Mouse (Mus musculus): Measurements from ENCODE around the gene Sox5. TPM values are rescaled to one million over a fixed set of nuclear protein-coding genes. Genes with fewer than 3 reads are reported as not detected.

The Sox5 gene
- total and polyA plus RNA-seq, 2 experiments from 2014 or later, result 2.1 to 3.2 TPM

DNA sequence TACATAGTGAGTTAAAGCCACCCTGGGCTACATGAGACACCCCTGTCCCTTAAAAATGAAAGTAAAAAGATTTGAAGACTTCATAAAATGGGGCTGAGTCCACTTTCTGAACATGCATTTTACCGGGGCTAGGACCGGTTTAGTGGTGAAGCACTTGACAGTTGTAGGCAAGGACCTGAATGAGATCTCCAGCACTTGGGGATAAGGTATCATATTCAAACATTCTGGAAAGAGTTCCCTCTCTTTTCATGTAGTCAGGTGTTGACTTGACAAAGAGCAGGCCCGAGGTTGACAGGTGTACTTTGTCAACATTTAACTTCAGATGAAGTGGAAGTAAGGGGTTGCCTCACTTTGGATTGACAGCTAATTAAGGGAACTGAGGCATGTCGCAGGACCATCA is 458.4 kb downstream of the Sox5 start:
- no peak for TF ChIP-seq CTCF (IDR thresholded peaks at IDR 0.05; ENCODE audit: low read depth)
- TF ChIP-seq EP300 (IDR thresholded peaks at IDR 0.05; ENCODE audit: low read depth), result no peak
- Histone ChIP-seq H3K9ac (replicated peaks; ENCODE audit: low read depth, low read length) (no peak overlapping the region), H3K27me3 (ENCODE audit: control insufficient read depth, insufficient read depth, low read length) (no peaks in the 10 kb centered on the region), H3K4me3 (ENCODE audit: low read depth, low read length) (no peak overlapping the region), H3K4me2 (ENCODE audit: low read depth, low read length) (no peak overlapping the region), H3K27ac (ENCODE audit: low read depth) (no peak overlapping the region), H3K36me3 (replicated peaks; ENCODE audit: control insufficient read depth, insufficient read depth, low read length) (no peaks in the 10 kb centered on the region), H3K4me1 (ENCODE audit: control insufficient read depth, insufficient read depth) (no peaks in the 10 kb centered on the region; the same call in 1 of the 2 replicates), H3K9me3 (replicated peaks; ENCODE audit: control insufficient read depth, low read length) (no peaks in the 10 kb centered on the region)
- DNase-seq (ENCODE audit: low spot score) (no peak), ATAC-seq (ENCODE audit: insufficient read depth, low read depth) (no peak)
- WGBS, result 24% methylated on average over 4 of the region's 4 CpGs

- no peak for ATAC-seq (ENCODE audit: insufficient read depth, low read depth)
These were observed 459.3 kb downstream of the Sox5 start for GRCm38 (mm10) chr6:144322297-144323047.

GRCm38 (mm10) chr6:144320327-144320726 is 461.4 kb downstream of the Sox5 start:
- Histone ChIP-seq H3K4me2 (ENCODE audit: low read depth, low read length) (no peak overlapping the region), H3K9ac (replicated peaks; ENCODE audit: low read depth, low read length) (no peak overlapping the region), H3K27ac (ENCODE audit: low read depth) (no peak overlapping the region), H3K4me3 (ENCODE audit: low read depth, low read length) (no peak overlapping the region), H3K27me3 (ENCODE audit: control insufficient read depth, insufficient read depth, low read length) (no peaks in the 10 kb centered on the region), H3K36me3 (replicated peaks; ENCODE audit: control insufficient read depth, insufficient read depth, low read length) (no peaks in the 10 kb centered on the region), H3K4me1 (ENCODE audit: control insufficient read depth, insufficient read depth) (no peaks in the 10 kb centered on the region), H3K9me3 (replicated peaks; ENCODE audit: control insufficient read depth, low read length) (no peaks in the 10 kb centered on the region)
- TF ChIP-seq EP300 (IDR thresholded peaks at IDR 0.05; ENCODE audit: low read depth) (no peak), CTCF (IDR thresholded peaks at IDR 0.05; ENCODE audit: low read depth) (no peak)
- no peak for DNase-seq (ENCODE audit: low spot score)
- ATAC-seq (ENCODE audit: insufficient read depth, low read depth), result no peak

More at GRCm38 (mm10) chr6:144322297-144323047, 459.3 kb downstream of the Sox5 start:
- 90% methylated on average over 13 of the region's 13 CpGs for WGBS
- Histone ChIP-seq H3K4me2 (ENCODE audit: low read depth, low read length) (no peak overlapping the region), H3K36me3 (replicated peaks; ENCODE audit: control insufficient read depth, insufficient read depth, low read length) (no peaks in the 10 kb centered on the region), H3K27ac (ENCODE audit: low read depth) (no peak overlapping the region), H3K9ac (replicated peaks; ENCODE audit: low read depth, low read length) (no peak overlapping the region), H3K27me3 (ENCODE audit: control insufficient read depth, insufficient read depth, low read length) (no peaks in the 10 kb centered on the region), H3K4me1 (ENCODE audit: control insufficient read depth, insufficient read depth) (no peaks in the 10 kb centered on the region; the same call in 1 of the 2 replicates), H3K4me3 (ENCODE audit: low read depth, low read length) (no peak overlapping the region), H3K9me3 (replicated peaks; ENCODE audit: control insufficient read depth, low read length) (no peaks in the 10 kb centered on the region)
- no peak for DNase-seq (ENCODE audit: low spot score)
- TF ChIP-seq CTCF (IDR thresholded peaks at IDR 0.05; ENCODE audit: low read depth) (no peak), EP300 (IDR thresholded peaks at IDR 0.05; ENCODE audit: low read depth) (no peak)

GRCm38 (mm10) chr6:144319717-144320116 is 462.1 kb downstream of the Sox5 start:
- DNase-seq (ENCODE audit: low spot score), result no peak
- Histone ChIP-seq H3K9ac (replicated peaks; ENCODE audit: low read depth, low read length) (no peak overlapping the region), H3K4me3 (ENCODE audit: low read depth, low read length) (no peak overlapping the region), H3K36me3 (replicated peaks; ENCODE audit: control insufficient read depth, insufficient read depth, low read length) (no peaks in the 10 kb centered on the region), H3K4me1 (ENCODE audit: control insufficient read depth, insufficient read depth) (no peaks in the 10 kb centered on the region), H3K27me3 (ENCODE audit: control insufficient read depth, insufficient read depth, low read length) (no peaks in the 10 kb centered on the region), H3K27ac (ENCODE audit: low read depth) (no peak overlapping the region), H3K9me3 (replicated peaks; ENCODE audit: control insufficient read depth, low read length) (no peaks in the 10 kb centered on the region), H3K4me2 (ENCODE audit: low read depth, low read length) (no peak overlapping the region)
- TF ChIP-seq EP300 (IDR thresholded peaks at IDR 0.05; ENCODE audit: low read depth) (no peak), CTCF (IDR thresholded peaks at IDR 0.05; ENCODE audit: low read depth) (no peak)
- whole genome bisulfite sequencing, result 35% methylated on average over 6 of the region's 6 CpGs
- ATAC-seq (ENCODE audit: insufficient read depth, low read depth), result no peak

DNA sequence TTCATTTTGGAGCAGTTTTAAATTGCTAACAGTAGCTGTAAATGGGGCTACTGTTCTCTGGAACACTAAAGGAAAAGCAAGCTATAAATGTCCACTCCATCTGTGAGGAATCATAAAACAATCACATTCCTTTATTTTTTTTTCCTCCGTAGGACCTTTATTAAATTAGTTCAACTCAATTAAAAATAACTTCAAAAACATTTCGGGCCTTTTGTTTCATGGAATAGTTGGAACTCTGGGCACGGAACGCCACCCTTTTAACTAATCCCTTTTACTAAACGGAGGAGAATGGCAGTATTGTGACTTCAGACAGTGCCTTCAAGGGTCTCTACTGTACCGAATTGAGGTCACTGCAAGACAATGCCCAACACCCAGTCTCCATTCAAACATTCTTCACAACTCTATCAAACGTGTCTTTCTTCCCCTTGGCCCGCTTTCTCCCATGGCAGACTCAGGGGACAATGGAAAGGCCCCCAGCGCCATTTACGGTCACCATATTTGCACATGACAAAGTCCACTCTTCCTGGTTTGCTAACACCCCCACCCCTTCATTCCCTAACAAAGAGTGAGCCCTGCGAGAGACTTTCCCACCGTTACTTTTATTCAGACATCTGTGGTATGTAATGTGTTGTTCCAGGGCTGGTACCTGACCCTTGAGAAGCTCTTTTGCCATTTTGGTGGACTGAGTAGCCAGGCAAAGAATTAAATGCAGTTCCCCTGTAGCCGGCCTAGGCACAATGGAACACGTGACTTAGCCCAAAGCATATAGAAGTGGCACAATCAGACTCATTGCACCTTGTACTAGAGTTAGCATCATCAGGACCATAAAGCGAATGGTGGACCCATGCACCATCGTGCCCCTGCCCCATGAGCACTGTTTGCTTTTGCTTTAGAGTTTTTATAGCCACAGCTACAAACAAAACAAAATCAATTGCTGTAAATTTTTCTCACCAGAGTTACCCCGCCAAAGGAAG is 468.7 kb downstream of the Sox5 start:
- Histone ChIP-seq H3K9ac (replicated peaks; ENCODE audit: low read depth, low read length) (no peak overlapping the region), H3K4me3 (ENCODE audit: low read depth, low read length) (no peak overlapping the region), H3K27ac (ENCODE audit: low read depth) (no peak overlapping the region), H3K9me3 (replicated peaks; ENCODE audit: control insufficient read depth, low read length) (no peaks in the 10 kb centered on the region), H3K36me3 (replicated peaks; ENCODE audit: control insufficient read depth, insufficient read depth, low read length) (no peaks in the 10 kb centered on the region), H3K4me1 (ENCODE audit: control insufficient read depth, insufficient read depth) (no peaks in the 10 kb centered on the region), H3K27me3 (ENCODE audit: control insufficient read depth, insufficient read depth, low read length) (no peaks in the 10 kb centered on the region), H3K4me2 (ENCODE audit: low read depth, low read length) (no peak overlapping the region)
- DNase-seq (ENCODE audit: low spot score), result no peak
- no peak for ATAC-seq (ENCODE audit: insufficient read depth, low read depth)
- no peak for TF ChIP-seq EP300 (IDR thresholded peaks at IDR 0.05; ENCODE audit: low read depth)
- WGBS, result 83% methylated on average over 17 of the region's 17 CpGs

Data from heart, postnatal 0 days (tissue).